8 mouse cellular contexts compared by ENCODE assay signal in genomic region chr6:90736691-90737245, GRCm38 (mm10).
A peak's percentile ranks its signal among the peaks of the same experiment; 100 is the strongest.
DNase-seq lines count a peak whose midpoint lies in the region; ATAC-seq and TF ChIP-seq lines count a peak whose summit lies in the region.

No protein-coding gene starts in this region.

- peak; percentile 77 to 93 for DNase-seq in adrenal gland, adult (ENCODE audit: inconsistent age in 2 of 2, low spot score in 1 of 2)
- no peak for DNase-seq in adrenal gland, postnatal 4 days (ENCODE audit: low spot score in 2 of 2)
- peak; percentile 75 for DNase-seq in cerebellum, adult 9-10 months
- DNase-seq in gastrocnemius, adult 2 months, result peak; percentile 84
- DNase-seq in liver, result peak; percentile 75
- peak; percentile 79 for DNase-seq in midbrain, embryonic 14.5 days

- peak overlapping the region; percentile 94 for H3K4me3 ChIP-seq in gastrocnemius, adult 2 months
- peak overlapping the region; percentile 75 for H3K4me3 ChIP-seq in hindbrain, embryonic 16.5 days (ENCODE audit: low read length)
- peak overlapping the region; percentile 74 for H3K4me3 ChIP-seq in midbrain, embryonic 14.5 days (replicated peaks; ENCODE audit: low read depth, low read length)
- peak overlapping the region; percentile 73 for H3K4me3 ChIP-seq in testis, adult 2 months (ENCODE audit: control insufficient read depth, low read depth, low read length)

- no peaks in the 10 kb centered on the region for H3K9me3 ChIP-seq in hindbrain, embryonic 16.5 days (ENCODE audit: control insufficient read depth, low read length)
- no peaks in the 10 kb centered on the region for H3K9me3 ChIP-seq in midbrain, embryonic 14.5 days (ENCODE audit: control insufficient read depth, low read length)

- H3K4me2 ChIP-seq in hindbrain, embryonic 16.5 days (ENCODE audit: low read length), result peak overlapping the region; percentile 91
- H3K4me2 ChIP-seq in midbrain, embryonic 14.5 days (ENCODE audit: low read length), result peak overlapping the region; percentile 94

- TF ChIP-seq POLR2A in testis, adult 2 months (IDR thresholded peaks at IDR 0.05; ENCODE audit: control insufficient read depth, low read depth, low read length), result no peak

- ATAC-seq in hindbrain, embryonic 16.5 days, result peak; percentile 73
- peak; percentile 44 for ATAC-seq in midbrain, embryonic 14.5 days (ENCODE audit: low FRiP score, low TSS enrichment)

- intact Hi-C loops in gastrocnemius, adult 2 months (cut with DNase I), result loop anchor here (2.0 to 10.0 kb wide), 3 partner anchors 81 to 544 kb away; no protein-coding TSS in a partner anchor

- peak overlapping the region; percentile 89 for H3K27ac ChIP-seq in gastrocnemius, adult 2 months
- H3K27ac ChIP-seq in hindbrain, embryonic 16.5 days (ENCODE audit: low read depth, low read length), result peak overlapping the region; percentile 76
- peak overlapping the region; percentile 66 for H3K27ac ChIP-seq in midbrain, embryonic 14.5 days (replicated peaks; ENCODE audit: low read depth, low read length)
- no peak overlapping the region for H3K27ac ChIP-seq in testis, adult 2 months (ENCODE audit: control insufficient read depth, insufficient read depth, low read depth, low read length)

- H3K9ac ChIP-seq in hindbrain, embryonic 16.5 days (ENCODE audit: low read depth, low read length), result peak overlapping the region; percentile 92
- peak overlapping the region; percentile 88 for H3K9ac ChIP-seq in midbrain, embryonic 14.5 days (replicated peaks; ENCODE audit: low read length)

- H3K27me3 ChIP-seq in hindbrain, embryonic 16.5 days (replicated peaks; ENCODE audit: control insufficient read depth, insufficient read depth, low read length), result no peaks in the 10 kb centered on the region
- no peaks in the 10 kb centered on the region for H3K27me3 ChIP-seq in midbrain, embryonic 14.5 days (ENCODE audit: control insufficient read depth, insufficient read depth, low read length)
- H3K27me3 ChIP-seq in testis, adult 2 months (ENCODE audit: control insufficient read depth, insufficient read depth, low read length), result no peaks in the 10 kb centered on the region

- no peaks in the 10 kb centered on the region for H3K36me3 ChIP-seq in hindbrain, embryonic 16.5 days (ENCODE audit: control insufficient read depth, insufficient read depth, low read length)
- no peaks in the 10 kb centered on the region for H3K36me3 ChIP-seq in midbrain, embryonic 14.5 days (ENCODE audit: control insufficient read depth, insufficient read depth, low read length)
- no peaks in the 10 kb centered on the region for H3K36me3 ChIP-seq in testis, adult 2 months (ENCODE audit: control insufficient read depth, insufficient read depth, low read length)

- under 1% methylated on average over 41 of the region's 52 CpGs for WGBS in hindbrain, embryonic 16.5 days
- 0% methylated on average over 47 of the region's 52 CpGs for WGBS in midbrain, embryonic 14.5 days

- H3K4me1 ChIP-seq in hindbrain, embryonic 16.5 days (ENCODE audit: control insufficient read depth, insufficient read depth, low read depth, low read length), result peaks cover 17% of the 10 kb centered on the region
- peaks cover 10% of the 10 kb centered on the region for H3K4me1 ChIP-seq in midbrain, embryonic 14.5 days (ENCODE audit: control insufficient read depth, insufficient read depth, low read length)
- peaks cover 15% of the 10 kb centered on the region for H3K4me1 ChIP-seq in testis, adult 2 months (ENCODE audit: control insufficient read depth, insufficient read depth, low read length)

- TF ChIP-seq CTCF in gastrocnemius, adult 2 months (IDR thresholded peaks at IDR 0.05), result no peak
- TF ChIP-seq CTCF in testis, adult 2 months (IDR thresholded peaks at IDR 0.05; ENCODE audit: control insufficient read depth, insufficient read depth, insufficient replicate concordance, low read depth, low read length), result no peak

Comparison
In these comparisons a context has a peak if more than half of its experiments do, and no peak if none do; other contexts are left out.
1. DNase-seq: peak in adrenal gland, adult (2 of 2), cerebellum, adult 9-10 months (single experiment), gastrocnemius, adult 2 months (single experiment), liver (single experiment) and midbrain, embryonic 14.5 days (single experiment); none in adrenal gland, postnatal 4 days (0 of 2).
2. Peak in every context shown above with its lines, with median percentiles within 50 percentile points of each other: H3K4me3 ChIP-seq.